Mouse (Mus musculus) heart, embryonic 14.5 days (tissue): Measurements from ENCODE around the gene Pex5l. TPM values are rescaled to one million over a fixed set of nuclear protein-coding genes. Genes with fewer than 3 reads are reported as not detected.

Source experiments
- ATAC-seq: fragments of 200-750 bp; cut with Nextera tagmentation; 2 replicates; pipeline ENCODE4 v1.8.0; 2017; ENCODE audit warnings: low read depth, moderate TSS enrichment; ENCODE audit not compliant: insufficient number of reproducible peaks, insufficient read depth, low FRiP score
- H3K27ac ChIP-seq, 2 experiments: fragments of 200-500 bp in 1 of 2; fragments of 300-500 bp in 1 of 2; sonication (generic) in 1 of 2; replicated peaks in 1 of 2; 2 replicates each; pipeline ENCODE4 v1.5.1; 2012 to 2014; ENCODE audit warnings: low read depth in 2 of 2, low read length in 2 of 2, control low read depth in 1 of 2, mild to moderate bottlenecking in 1 of 2, mixed read lengths in 1 of 2; ENCODE audit not compliant: control insufficient read depth in 1 of 2, insufficient read depth in 1 of 2
- H3K27me3 ChIP-seq: fragments of 300-500 bp; sonication (generic); 2 replicates; pipeline ENCODE4 v1.6.1; 2014; ENCODE audit warnings: mild to moderate bottlenecking, low read length, control low read depth; ENCODE audit not compliant: control insufficient read depth, insufficient read depth
- H3K36me3 ChIP-seq: fragments of 300-500 bp; sonication (generic); 2 replicates; pipeline ENCODE4 v1.6.1; 2014; ENCODE audit warnings: mild to moderate bottlenecking, control low read depth, low read length, mixed read lengths; ENCODE audit not compliant: control insufficient read depth, insufficient read depth
- H3K4me1 ChIP-seq, 2 experiments: fragments of 200-500 bp in 1 of 2; fragments of 300-500 bp in 1 of 2; sonication (generic) in 1 of 2; 2 replicates each; pipeline ENCODE4 v1.6.1; 2012 to 2014; ENCODE audit warnings: low read length in 2 of 2, control low read depth in 1 of 2, mixed read lengths in 1 of 2; ENCODE audit not compliant: control insufficient read depth in 2 of 2, insufficient read depth in 2 of 2
- H3K4me2 ChIP-seq: fragments of 300-500 bp; sonication (generic); 2 replicates; pipeline ENCODE4 v1.6.1; 2014; ENCODE audit warnings: mild to moderate bottlenecking, low read length
- H3K4me3 ChIP-seq, 2 experiments: fragments of 200-500 bp in 1 of 2; fragments of 300-500 bp in 1 of 2; sonication (generic) in 1 of 2; 2 replicates each; pipeline ENCODE4 v1.5.1; 2012 to 2014; ENCODE audit warnings: low read length in 2 of 2, mild to moderate bottlenecking in 2 of 2, control low read depth in 1 of 2, low read depth in 1 of 2, moderate library complexity in 1 of 2; ENCODE audit not compliant: control insufficient read depth in 1 of 2, insufficient read depth in 1 of 2
- H3K9ac ChIP-seq: fragments of 300-500 bp; sonication (generic); 2 replicates; pipeline ENCODE4 v1.6.1; 2014; ENCODE audit warnings: mild to moderate bottlenecking, low read length
- H3K9me3 ChIP-seq: fragments of 300-500 bp; sonication (generic); 2 replicates; pipeline ENCODE4 v1.6.1; 2016; ENCODE audit warnings: low read length, control low read depth; ENCODE audit not compliant: control insufficient read depth
- WGBS: fragments of 180-500 bp; shearing (Covaris S2); extraction: QIAGEN DNeasy Blood & Tissue Kit; methylation state at CpG from one replicate; pipeline ENCODE4 v1.1.7; 2014; 5-methylcytosine and 5-hydroxymethylcytosine counted together
- polyA plus RNA-seq: library from polyadenylated mRNA; unstranded; fragments of >200 nt; fragmentation: Nextera tagmentation; extraction: Ambion mirVana; gene quantifications from 2 replicates; pipeline ENCODE4 v1.2.1, GENCODE M21; 2014

Gene Pex5l
- polyA plus RNA-seq, 1 experiment from 2014 or later = 0.23 TPM

- H3K4me3 ChIP-seq = no peak overlapping the region
- 72% methylated on average over 6 of the region's 6 CpGs for WGBS
- no peak overlapping the region for H3K27ac ChIP-seq
- H3K9ac ChIP-seq = no peak overlapping the region
- no peaks in the 10 kb centered on the region for H3K9me3 ChIP-seq
- H3K36me3 ChIP-seq = no peaks in the 10 kb centered on the region
- no peaks in the 10 kb centered on the region for H3K27me3 ChIP-seq
- ATAC-seq = no peak
- no peaks in the 10 kb centered on the region for H3K4me1 ChIP-seq
- H3K4me2 ChIP-seq = no peak overlapping the region
Measured at GRCm38 (mm10) chr3:32979238-32979637, 163.8 kb downstream of the Pex5l start.

GRCm38 (mm10) chr3:32970257-32970656 lies 172.8 kb downstream of the Pex5l start:
- Histone ChIP-seq H3K27ac (no peak overlapping the region), H3K4me2 (no peak overlapping the region), H3K36me3 (no peaks in the 10 kb centered on the region), H3K9ac (no peak overlapping the region), H3K4me3 (no peak overlapping the region), H3K9me3 (no peaks in the 10 kb centered on the region), H3K27me3 (no peaks in the 10 kb centered on the region), H3K4me1 (no peaks in the 10 kb centered on the region)
- WGBS = 77% methylated on average over 1 of the region's 1 CpGs
- no peak for ATAC-seq

GRCm38 (mm10) chr3:32968671-32969425 lies 174.2 kb downstream of the Pex5l start:
- no peak overlapping the region for H3K4me2 ChIP-seq
- no peak overlapping the region for H3K27ac ChIP-seq
- ATAC-seq = no peak
- H3K4me3 ChIP-seq = no peak overlapping the region
- H3K36me3 ChIP-seq = no peaks in the 10 kb centered on the region
- no peaks in the 10 kb centered on the region for H3K4me1 ChIP-seq
- no peaks in the 10 kb centered on the region for H3K9me3 ChIP-seq
- WGBS = 71% methylated on average over 1 of the region's 1 CpGs
- no peaks in the 10 kb centered on the region for H3K27me3 ChIP-seq
- no peak overlapping the region for H3K9ac ChIP-seq

- no peak overlapping the region for H3K9ac ChIP-seq
- WGBS = 7% methylated on average over 2 of the region's 2 CpGs
- ATAC-seq = no peak
- no peak overlapping the region for H3K4me2 ChIP-seq
- no peak overlapping the region for H3K4me3 ChIP-seq
- no peaks in the 10 kb centered on the region for H3K27me3 ChIP-seq
- H3K27ac ChIP-seq = no peak overlapping the region
- H3K36me3 ChIP-seq = no peaks in the 10 kb centered on the region
- H3K4me1 ChIP-seq = no peaks in the 10 kb centered on the region
- no peaks in the 10 kb centered on the region for H3K9me3 ChIP-seq
Measured at GRCm38 (mm10) chr3:32965528-32965927, 177.5 kb downstream of the Pex5l start.

DNA sequence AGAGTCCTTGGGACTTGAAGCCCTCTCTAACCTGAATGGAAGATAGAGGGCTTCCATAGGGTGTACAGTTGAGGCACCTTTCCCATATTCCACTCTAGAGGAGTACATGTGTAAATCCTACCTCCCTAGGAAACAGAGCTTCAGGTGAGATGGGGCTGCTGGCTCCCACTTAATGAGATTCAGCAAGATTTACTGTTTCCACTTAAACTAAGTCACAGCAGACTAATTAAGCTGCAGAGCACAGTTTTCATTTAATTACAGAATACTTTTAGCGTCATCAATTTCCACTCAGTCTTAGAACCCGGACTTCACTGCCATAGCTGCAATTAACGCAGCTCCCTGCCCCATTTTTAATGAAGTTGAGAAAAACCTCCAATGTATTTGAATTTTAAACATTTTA lies 181.6 kb downstream of the Pex5l start:
- no peaks in the 10 kb centered on the region for H3K36me3 ChIP-seq
- no peak for ATAC-seq
- no peaks in the 10 kb centered on the region for H3K4me1 ChIP-seq
- no peaks in the 10 kb centered on the region for H3K27me3 ChIP-seq
- 80% methylated on average over 3 of the region's 3 CpGs for WGBS
- no peak overlapping the region for H3K27ac ChIP-seq
- no peaks in the 10 kb centered on the region for H3K9me3 ChIP-seq
- no peak overlapping the region for H3K4me2 ChIP-seq
- no peak overlapping the region for H3K9ac ChIP-seq
- no peak overlapping the region for H3K4me3 ChIP-seq

DNA sequence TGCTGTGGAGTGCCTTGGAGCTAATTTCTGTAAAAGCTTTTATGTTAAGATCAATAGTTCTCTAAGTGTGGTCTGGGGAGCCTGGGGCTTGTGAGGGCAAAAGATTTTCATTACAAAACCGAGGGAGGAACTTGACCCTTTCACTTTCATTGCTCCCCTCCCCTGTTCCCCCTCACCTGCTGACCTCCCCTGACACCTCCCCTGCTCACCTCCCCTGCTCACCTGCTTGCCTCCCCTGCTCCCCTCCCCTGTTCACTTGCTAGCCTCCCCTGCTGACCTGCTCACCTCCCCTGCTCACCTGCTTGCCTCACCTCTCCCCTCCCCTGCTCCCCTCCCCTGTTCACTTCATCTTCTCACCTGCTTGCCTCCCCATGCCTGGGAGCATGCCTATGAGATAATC lies 191.7 kb downstream of the Pex5l start:
- Histone ChIP-seq H3K9ac (no peak overlapping the region), H3K27ac (no peak overlapping the region), H3K4me1 (no peaks in the 10 kb centered on the region), H3K4me2 (no peak overlapping the region), H3K27me3 (no peaks in the 10 kb centered on the region), H3K36me3 (no peaks in the 10 kb centered on the region), H3K9me3 (no peaks in the 10 kb centered on the region), H3K4me3 (no peak overlapping the region)
- ATAC-seq = no peak
- WGBS = 43% methylated on average over 1 of the region's 1 CpGs

DNA sequence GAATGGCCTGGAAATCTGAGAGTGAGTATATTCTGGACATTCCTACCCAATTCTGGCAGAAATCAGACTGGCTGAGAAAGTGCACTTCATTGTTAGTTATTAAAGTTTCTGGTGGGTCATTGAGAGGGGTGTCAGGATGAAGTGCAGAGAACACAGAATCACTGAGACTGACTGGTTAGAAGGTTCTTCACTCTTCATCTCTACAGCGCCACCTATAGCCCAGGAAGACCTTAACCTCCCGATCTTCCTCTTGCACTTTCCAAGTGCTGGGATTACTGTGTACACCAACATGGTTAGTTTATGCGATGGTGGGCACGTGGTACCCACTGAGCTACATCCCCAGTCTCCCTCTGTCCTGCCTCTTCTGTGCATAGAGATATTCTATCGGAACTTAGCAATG lies 195.6 kb downstream of the Pex5l start:
- H3K36me3 ChIP-seq = no peaks in the 10 kb centered on the region
- H3K27ac ChIP-seq = no peak overlapping the region
- H3K9ac ChIP-seq = no peak overlapping the region
- WGBS = 83% methylated on average over 5 of the region's 5 CpGs
- H3K4me2 ChIP-seq = no peak overlapping the region
- no peaks in the 10 kb centered on the region for H3K4me1 ChIP-seq
- H3K4me3 ChIP-seq = no peak overlapping the region
- H3K27me3 ChIP-seq = no peaks in the 10 kb centered on the region
- no peaks in the 10 kb centered on the region for H3K9me3 ChIP-seq
- no peak for ATAC-seq
